Mouse (Mus musculus): Measurements from ENCODE around the gene Serpina6.

Serpina6 gene

DNA sequence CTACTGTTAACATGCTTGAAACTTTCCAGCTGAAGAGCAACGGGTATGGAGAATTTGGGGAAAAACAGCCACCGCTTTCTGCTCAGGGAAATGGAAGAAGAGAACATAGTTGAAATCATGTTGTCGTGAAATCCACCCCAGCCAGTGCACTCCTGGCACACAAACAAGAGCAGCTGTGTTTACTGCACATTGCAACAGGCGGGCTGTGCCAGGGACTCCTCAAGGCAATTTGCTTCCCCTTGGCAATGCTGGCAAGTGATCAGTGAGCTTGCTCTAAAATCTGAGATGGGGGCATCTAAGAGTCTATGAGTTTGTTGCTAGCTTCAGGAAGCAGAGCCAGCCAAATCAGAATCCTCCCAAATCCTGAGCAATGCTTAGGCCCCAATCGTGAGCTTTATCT is 13.3 kb upstream of the Serpina6 start:
- no peak for TF ChIP-seq GATA4 (IDR thresholded peaks at IDR 0.05; ENCODE audit: insufficient replicate concordance, low read length)

DNA sequence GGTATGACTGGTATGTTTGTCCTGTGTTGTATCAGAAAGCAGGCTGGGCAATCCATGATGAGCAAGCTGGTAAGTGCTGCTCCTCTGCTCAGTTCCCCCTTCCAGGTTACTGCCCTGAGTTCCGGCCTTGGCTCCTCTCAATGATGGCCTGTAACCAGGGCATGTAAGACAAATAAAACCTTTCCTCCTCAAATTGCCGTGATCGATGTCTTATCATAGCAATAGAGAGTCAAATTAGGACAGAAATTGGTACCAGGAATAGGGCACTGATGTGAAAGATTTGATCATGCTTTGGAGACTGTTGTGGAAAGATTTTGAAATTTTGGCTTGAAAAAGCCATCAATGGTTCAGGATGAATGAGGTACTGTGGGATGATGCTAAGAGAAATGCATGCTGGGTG is 8.3 kb upstream of the Serpina6 start:
- TF ChIP-seq GATA4 (IDR thresholded peaks at IDR 0.05; ENCODE audit: insufficient replicate concordance, low read length): peak; percentile 69; the same call in 1 of the 2 replicates

DNA sequence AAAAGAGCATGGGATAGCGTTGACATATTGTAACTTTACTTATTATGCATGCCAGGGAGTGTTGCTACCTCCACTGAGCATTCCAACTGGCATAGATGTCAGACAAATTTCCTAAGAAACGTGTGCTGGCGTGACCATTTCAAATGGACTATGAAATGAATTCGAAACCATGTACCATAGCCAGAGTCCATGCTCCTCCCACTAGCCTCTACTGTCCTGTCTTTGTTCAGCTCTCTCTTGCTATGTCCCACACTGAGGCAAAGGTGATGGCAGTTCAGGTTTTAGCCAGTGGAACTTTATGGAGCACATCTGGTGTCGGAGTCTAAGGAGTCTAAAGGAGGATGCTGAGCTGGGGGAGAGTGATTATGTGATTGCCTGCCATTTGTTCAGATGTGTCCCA is 3.1 kb upstream of the Serpina6 start:
- TF ChIP-seq GATA4 (IDR thresholded peaks at IDR 0.05; ENCODE audit: insufficient replicate concordance, low read length): no peak

DNA sequence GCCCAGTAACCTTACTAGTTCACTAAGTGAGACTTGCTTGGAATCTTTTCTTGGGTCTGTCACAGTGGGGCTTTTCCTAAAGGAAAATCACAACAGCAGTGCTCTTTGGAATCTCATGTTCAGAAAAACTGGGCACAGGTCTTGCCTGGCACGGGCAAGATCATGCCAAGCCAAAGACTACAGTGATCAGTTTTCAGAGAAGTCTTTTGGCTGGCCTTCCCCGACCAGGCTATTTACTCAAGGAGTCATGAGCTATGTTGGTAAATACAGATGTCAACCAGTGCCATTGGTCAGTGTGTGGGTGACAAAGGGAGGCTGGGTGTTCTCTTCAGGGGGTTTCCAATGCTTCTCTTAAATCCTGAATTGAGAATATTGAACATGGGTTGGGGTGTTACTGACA is 2.2 kb upstream of the Serpina6 start:
- TF ChIP-seq GATA4 (IDR thresholded peaks at IDR 0.05; ENCODE audit: insufficient replicate concordance, low read length): no peak

DNA sequence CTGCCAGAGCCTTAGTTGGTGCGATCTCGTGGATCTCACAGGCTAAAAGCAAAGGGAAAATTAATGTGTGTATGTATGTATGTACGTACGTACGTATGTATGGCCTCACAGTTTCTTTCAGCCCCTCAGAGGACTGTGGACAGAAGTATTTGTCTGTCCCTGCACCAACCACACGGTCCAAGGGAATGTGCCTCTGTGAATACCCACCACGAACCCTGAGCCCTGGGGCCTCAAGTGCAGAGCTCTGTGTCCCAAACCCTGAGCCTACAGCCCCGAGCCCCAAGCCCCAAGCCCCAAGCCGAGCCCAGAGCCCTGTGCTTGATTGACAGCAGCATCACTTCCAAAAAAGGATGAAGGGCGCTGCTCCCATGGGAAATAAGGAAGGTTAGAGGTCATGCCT is 979 bp upstream of the Serpina6 start:
- no peak for TF ChIP-seq GATA4 (IDR thresholded peaks at IDR 0.05; ENCODE audit: insufficient replicate concordance, low read length)

DNA sequence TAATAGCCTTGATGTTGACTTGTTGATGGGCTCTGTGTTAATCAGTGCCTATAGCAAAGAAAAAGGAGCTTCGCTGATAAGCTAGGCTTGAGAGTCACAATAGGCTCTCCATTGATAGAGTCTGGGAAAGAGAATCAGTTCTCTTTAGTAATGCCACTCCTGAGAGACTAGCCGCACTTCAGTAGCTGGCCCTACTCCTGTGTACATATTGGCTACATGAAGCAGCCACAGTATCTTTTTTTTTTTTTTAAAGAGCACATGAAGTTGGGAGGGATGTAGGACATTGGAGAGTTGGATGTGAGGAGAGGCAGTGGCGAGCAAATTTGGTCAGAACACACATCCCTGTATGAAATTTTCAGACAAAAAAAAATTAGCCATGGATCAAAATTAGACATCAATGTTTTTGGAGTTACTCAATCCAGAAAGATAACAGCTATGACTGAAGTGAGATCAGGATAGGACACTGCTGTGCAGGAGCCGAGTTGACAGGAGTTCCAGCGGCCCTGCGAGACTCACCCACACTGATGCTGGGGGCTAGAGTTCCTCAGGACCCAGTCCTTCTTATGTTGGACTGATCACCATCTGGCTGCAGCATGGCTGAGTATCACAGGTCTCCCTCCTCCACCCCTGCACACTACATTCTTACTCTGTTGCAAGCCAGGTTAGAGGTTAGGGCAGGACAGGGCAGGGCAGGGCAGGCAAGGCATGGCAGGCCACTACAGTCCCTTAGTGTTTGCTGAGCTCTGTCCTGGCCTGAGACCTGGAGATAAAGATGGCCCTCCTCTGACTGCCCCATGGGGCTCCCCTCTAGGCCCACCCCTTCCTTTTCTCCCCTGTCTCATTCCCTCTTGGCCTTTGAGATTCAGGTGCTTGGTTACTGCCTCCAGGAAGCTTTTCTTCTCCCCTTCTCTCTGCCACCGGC is 1.6 kb downstream of the Serpina6 start:
- peak; percentile 69 for TF ChIP-seq GATA4 (IDR thresholded peaks at IDR 0.05; ENCODE audit: insufficient replicate concordance, low read length)

DNA sequence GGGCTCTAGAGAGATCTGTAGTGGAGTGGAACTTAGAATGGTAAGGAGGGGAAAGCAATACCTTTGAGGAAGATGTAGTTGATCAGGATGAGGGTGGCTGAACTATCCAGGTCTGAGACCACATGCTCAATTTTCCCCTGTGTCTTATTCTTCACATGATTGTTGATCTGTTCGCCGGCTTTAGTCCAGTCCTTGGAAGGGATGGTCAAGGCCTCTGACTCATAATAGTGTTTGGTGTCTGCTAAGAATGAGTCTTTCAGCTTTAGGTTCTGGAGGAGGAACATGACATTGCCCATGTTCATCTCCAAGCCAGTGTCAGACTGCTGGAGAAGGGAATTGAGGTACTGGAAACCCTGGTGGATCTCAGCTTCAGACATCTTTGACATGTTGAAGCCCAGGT is 3.2 kb downstream of the Serpina6 start:
- TF ChIP-seq GATA4 (IDR thresholded peaks at IDR 0.05; ENCODE audit: insufficient replicate concordance, low read length): no peak

DNA sequence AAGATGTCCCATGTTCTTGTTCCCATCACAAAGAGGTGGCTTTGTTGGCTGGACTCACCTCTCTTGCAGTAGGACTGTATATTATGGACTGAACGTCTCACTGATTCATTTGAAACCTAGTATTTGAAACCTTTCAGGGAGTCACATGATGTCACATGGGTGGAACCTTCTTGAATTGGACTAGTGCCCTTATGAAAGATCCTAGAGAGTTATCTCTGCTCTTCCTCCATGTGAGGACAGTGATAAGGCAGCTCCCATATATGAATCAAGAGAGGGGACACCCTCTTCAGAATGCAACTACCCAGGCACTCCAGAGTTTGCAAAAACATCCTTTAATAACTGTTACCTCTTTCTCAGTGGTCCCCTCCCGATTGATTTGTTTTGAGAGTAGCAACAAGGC is 10.7 kb downstream of the Serpina6 start:
- TF ChIP-seq GATA4 (IDR thresholded peaks at IDR 0.05; ENCODE audit: insufficient replicate concordance, low read length): no peak

DNA sequence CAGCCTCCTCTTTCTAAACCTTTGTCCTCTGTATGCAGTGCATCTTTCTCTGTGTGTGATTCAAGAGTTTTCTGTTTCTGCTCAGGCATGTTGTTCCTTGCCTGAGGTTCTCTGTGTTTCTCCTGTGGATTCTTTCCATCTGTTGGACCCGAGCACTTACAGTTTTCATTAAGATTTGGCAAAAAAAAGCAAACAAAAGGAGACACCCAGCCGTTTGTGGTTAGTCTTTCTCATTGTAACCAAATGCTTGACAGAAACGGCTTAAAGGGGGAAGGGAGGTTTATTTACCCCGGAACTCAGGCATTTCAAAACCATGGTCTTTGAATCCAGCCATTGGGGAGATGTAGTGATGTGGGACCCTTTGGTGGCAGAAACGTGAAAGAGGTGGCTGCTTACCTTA is 12.4 kb downstream of the Serpina6 start:
- no peak for TF ChIP-seq GATA4 (IDR thresholded peaks at IDR 0.05; ENCODE audit: insufficient replicate concordance, low read length)

DNA sequence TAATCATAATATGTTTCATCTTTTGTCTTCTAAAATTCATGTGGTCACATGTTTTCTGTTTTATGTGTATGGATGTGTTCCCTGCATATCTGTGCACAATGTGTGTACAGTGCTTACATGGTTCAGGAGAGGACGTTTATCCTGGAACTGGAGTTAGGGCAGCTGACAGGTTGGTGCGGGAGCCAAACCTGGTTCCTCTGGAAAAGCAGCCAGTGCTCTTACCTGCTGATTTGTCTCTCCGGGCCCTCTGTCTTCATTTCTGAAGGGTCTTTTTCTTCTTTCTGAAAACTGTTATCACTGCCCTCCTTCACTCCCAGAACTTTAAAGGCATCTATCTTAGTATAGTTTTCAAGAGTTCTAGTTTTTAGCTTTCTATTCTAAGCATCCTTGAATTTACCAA is 13.2 kb downstream of the Serpina6 start:
- no peak for TF ChIP-seq GATA4 (IDR thresholded peaks at IDR 0.05; ENCODE audit: insufficient replicate concordance, low read length)

DNA sequence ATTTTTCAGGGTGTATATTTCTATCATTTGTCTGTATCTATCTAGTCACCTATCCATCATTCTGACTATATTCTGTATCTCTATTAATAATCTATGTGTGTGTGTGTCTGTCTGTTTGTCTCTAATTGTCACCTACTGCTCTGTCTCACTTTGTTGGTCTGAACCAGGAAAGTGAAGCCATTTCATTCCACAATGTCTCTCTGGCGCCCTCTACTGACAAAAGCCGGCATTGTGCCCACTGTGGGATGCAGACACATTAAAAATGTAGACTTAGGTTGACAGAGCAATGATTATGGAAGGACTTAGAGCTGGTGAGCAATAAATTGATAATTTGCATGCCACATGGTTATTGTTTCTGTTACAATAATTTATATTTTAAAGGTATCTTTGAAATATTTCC is 13.7 kb downstream of the Serpina6 start:
- no peak for TF ChIP-seq GATA4 (IDR thresholded peaks at IDR 0.05; ENCODE audit: insufficient replicate concordance, low read length)

DNA sequence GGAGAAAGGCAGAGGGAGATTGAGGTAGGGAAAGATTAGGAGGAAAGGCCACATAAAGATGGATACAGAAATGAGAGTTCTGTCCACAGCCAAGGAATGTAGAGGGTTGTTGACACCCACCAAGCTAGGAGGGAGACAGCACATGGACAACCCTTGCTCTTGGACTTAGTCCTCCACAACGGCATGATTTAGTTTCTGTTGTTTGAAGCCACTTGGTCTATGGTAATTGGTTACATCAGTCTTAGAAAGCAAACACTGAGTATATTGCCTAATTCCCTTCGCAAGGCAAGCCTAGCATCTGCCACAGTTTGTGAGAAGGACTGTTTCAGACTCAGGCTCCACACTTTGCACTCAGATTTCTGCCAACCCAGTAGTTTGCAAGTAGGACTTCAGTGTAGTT is 21.2 kb downstream of the Serpina6 start:
- TF ChIP-seq GATA4 (IDR thresholded peaks at IDR 0.05; ENCODE audit: insufficient replicate concordance, low read length): no peak

DNA sequence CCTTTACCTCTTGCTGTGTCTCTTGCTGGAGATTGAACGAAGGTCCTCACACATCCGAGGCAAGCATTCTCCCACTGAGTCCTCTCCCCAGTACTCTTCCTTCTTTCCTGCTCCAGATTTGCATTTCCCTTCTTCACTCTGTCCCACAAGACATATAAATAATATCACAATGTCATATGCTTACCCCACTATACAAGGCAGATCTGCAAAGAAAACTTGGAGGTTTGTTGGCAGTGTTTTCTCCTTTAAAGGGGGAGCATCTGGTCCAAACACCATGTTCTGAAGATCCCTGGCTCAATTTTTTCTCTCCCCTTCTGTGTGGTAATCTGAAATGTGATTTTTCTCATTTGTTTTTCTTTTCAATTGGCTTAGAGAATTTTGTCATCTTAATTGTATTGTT is 22.6 kb downstream of the Serpina6 start:
- TF ChIP-seq GATA4 (IDR thresholded peaks at IDR 0.05; ENCODE audit: insufficient replicate concordance, low read length): no peak

DNA sequence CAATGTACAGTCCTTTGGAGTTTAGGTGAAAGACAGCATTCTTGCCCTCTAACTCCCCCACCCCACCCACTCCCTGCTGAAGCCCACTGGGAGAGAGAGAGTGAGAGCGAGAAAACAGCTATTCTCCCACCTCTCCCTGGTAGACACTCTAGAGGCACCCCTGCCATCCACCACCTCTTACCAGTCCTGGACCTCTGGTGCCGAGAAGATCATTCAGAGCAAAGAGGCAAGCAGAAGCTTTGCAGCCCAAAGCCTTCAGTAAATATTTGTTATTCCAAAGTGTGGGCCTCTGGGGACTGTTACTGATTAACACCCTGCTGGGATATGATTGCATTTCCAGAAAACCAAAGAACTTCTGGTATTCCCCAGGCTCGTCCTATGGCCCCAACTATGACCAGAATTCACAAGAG is 25.8 kb downstream of the Serpina6 start, which contains the start of gene Serpina10:
Serpina10 (minus strand) TSS at position 242 of the 410 bp plus-strand sequence.
- TF ChIP-seq GATA4 (IDR thresholded peaks at IDR 0.05; ENCODE audit: insufficient replicate concordance, low read length): no peak

DNA sequence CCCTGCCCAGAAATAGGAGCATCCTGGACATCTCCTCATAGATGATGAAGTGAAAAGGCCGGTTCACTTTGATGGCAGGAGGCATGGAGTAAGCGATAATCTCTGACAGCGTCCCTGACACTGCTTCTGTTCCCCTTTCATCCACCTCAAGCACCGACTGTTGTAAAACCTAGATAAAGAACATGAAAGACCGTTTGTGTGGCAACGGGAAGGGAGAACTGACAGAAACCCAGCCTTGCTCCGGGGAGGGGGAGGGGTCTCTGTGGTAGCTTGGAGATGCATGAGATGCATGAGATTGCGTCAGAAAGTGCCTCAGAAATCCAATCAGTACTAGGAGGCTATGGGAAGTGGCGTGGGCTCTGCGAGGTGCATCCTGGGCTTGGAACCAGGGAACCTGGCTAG is 40.2 kb downstream of the Serpina6 start:
- no peak for TF ChIP-seq GATA4 (IDR thresholded peaks at IDR 0.05; ENCODE audit: insufficient replicate concordance, low read length)

DNA sequence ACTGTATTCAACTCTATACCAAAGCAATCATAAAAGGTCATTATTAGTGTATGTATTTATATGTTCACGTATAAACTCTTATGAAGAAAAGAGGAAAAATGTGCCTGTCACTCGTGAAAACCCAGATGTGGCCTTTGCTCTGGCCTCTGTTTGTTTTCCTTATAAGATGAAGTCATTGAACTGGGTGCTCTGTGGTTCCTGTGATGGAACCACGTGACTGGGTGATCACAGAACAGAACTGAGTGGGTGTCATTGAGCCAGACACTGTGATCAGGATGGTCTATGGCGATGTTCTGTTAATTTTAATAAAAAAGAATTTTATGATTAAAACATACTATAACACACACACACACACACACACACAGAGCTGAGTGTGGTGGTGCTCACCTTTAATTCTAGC is 41.3 kb downstream of the Serpina6 start:
- no peak for TF ChIP-seq GATA4 (IDR thresholded peaks at IDR 0.05; ENCODE audit: insufficient replicate concordance, low read length)

DNA sequence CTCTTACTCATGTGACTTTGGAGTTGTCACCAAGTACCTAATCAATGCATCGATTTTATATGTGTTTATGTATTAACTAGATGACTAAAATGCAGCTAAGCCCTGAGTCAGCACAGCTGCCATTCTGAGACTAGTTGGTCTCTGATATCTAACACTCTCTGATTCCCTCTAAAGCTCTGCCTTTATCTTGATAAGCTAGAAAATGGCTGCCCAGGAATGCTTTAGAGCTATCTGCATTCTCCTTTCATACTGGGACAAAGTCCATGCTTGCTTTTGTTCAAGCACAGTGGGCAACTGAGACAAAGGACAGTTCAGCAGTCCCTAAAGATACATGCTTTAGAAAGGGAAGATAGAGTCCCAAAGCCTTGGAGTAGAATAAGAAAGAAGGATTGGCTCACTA is 41.9 kb downstream of the Serpina6 start:
- no peak for TF ChIP-seq GATA4 (IDR thresholded peaks at IDR 0.05; ENCODE audit: insufficient replicate concordance, low read length)

All from liver, adult (tissue).